Mouse (Mus musculus) midbrain, embryonic 13.5 days (tissue): ENCODE results near the gene Chn2. TPM values are rescaled to one million over a fixed set of nuclear protein-coding genes. Genes with fewer than 3 reads are reported as not detected.

Experiments used
- ATAC-seq: fragments of 200-750 bp; cut with Nextera tagmentation; 2 replicates; pipeline ENCODE4 v1.8.0; 2017; ENCODE audit warnings: mild to moderate bottlenecking, moderate TSS enrichment, moderate library complexity
- H3K27ac ChIP-seq: fragments of 300-500 bp; sonication (generic); 2 replicates; pipeline ENCODE4 v1.5.1; 2015; ENCODE audit warnings: inconsistent platforms, mild to moderate bottlenecking, moderate library complexity
- H3K27me3 ChIP-seq: fragments of 300-500 bp; sonication (generic); 2 replicates; pipeline ENCODE4 v1.6.1; 2015; ENCODE audit warnings: mild to moderate bottlenecking, inconsistent platforms
- H3K36me3 ChIP-seq: fragments of 300-500 bp; sonication (generic); 2 replicates; pipeline ENCODE4 v1.6.1; 2015; ENCODE audit warnings: mild to moderate bottlenecking, inconsistent platforms
- H3K4me1 ChIP-seq: fragments of 300-500 bp; sonication (generic); replicated peaks from 2 replicates; pipeline ENCODE4 v1.6.1; 2015; ENCODE audit warnings: inconsistent platforms
- H3K4me2 ChIP-seq: fragments of 300-500 bp; sonication (generic); replicated peaks from 2 replicates; pipeline ENCODE4 v1.6.1; 2015; ENCODE audit warnings: moderate library complexity, mild to moderate bottlenecking, inconsistent platforms
- H3K4me3 ChIP-seq: fragments of 300-500 bp; sonication (generic); replicated peaks from 2 replicates; pipeline ENCODE4 v1.5.1; 2015; ENCODE audit warnings: mild to moderate bottlenecking, inconsistent platforms
- H3K9ac ChIP-seq: fragments of 300-500 bp; sonication (generic); replicated peaks from 2 replicates; pipeline ENCODE4 v1.6.1; 2015; ENCODE audit warnings: mild to moderate bottlenecking, inconsistent platforms
- H3K9me3 ChIP-seq: fragments of 300-500 bp; sonication (generic); 2 replicates; pipeline ENCODE4 v1.6.1; 2016; ENCODE audit warnings: mild to moderate bottlenecking, inconsistent platforms
- WGBS: fragments of 180-500 bp; shearing (Covaris S2); methylation state at CpG from one replicate; pipeline ENCODE4 v1.1.7; 2015; 5-methylcytosine and 5-hydroxymethylcytosine counted together
- polyA plus RNA-seq: library from polyadenylated mRNA; unstranded; fragments of >200 nt; fragmentation: Nextera tagmentation; extraction: Ambion mirVana; gene quantifications from 2 replicates; pipeline ENCODE4 v1.2.1, GENCODE M21; 2015

Gene Chn2
- polyA plus RNA-seq, 1 experiment from 2014 or later = 28.8 TPM

DNA sequence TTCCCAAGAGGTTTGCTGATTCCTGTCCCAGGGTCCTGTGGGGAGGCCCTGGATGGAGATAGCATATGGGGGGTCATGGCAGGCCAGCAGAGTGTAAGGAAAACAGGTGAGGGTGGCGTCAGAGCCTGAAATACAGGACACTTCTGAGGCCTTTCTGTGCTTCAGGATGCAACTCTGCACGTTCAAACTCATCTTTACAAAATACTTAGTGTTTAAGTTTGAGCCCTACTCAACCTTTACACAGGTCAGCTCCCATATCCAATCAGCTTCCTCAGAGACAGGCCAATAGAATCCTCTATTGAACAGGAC, 104.3 kb downstream of the Chn2 start:
- WGBS = 76% methylated on average over 2 of the region's 2 CpGs
- no peak overlapping the region for H3K4me3 ChIP-seq
- H3K36me3 ChIP-seq = no peaks in the 10 kb centered on the region
- H3K27ac ChIP-seq = no peak overlapping the region
- H3K27me3 ChIP-seq = no peaks in the 10 kb centered on the region
- H3K4me1 ChIP-seq = peaks cover 16% of the 10 kb centered on the region
- H3K4me2 ChIP-seq = no peak overlapping the region
- H3K9ac ChIP-seq = no peak overlapping the region
- no peak for ATAC-seq
- no peaks in the 10 kb centered on the region for H3K9me3 ChIP-seq

DNA sequence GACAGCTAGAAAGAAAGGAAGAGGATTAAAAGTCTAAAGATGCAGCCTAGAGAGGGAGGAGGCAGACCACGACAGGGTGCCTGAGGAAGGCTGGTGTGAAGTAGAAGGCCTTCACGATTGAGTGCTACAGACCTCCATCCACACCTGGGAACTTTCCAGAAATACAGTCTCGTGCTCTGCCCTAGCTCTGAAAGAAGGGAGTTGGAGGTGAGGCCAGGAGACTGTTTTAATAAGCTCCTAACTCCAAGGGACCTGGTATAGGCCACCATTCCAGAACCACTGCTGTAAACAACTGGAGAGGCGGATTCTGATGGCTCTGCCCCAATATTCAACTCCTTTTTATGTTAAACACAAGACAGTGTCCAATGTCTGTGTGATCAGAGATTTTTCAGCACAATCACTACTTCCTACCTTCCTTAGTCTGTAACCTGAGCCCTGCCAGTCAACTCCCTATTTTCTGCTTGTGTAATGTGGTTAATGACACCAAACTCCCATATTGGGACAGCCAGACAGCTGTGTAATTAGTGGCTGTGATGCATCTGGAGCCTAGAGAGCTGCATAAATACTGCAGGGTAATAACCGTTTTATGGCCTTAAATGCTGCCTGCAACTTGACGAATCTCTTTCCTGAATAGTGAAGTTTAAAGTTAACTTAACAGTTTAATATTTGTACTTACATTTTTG, 109.6 kb downstream of the Chn2 start:
- peaks cover 9% of the 10 kb centered on the region for H3K4me1 ChIP-seq
- no peaks in the 10 kb centered on the region for H3K36me3 ChIP-seq
- H3K4me2 ChIP-seq = no peak overlapping the region
- no peak overlapping the region for H3K9ac ChIP-seq
- no peaks in the 10 kb centered on the region for H3K9me3 ChIP-seq
- 65% methylated on average over 6 of the region's 6 CpGs for WGBS
- ATAC-seq = no peak
- H3K27ac ChIP-seq = no peak overlapping the region
- H3K27me3 ChIP-seq = no peaks in the 10 kb centered on the region
- no peak overlapping the region for H3K4me3 ChIP-seq

DNA sequence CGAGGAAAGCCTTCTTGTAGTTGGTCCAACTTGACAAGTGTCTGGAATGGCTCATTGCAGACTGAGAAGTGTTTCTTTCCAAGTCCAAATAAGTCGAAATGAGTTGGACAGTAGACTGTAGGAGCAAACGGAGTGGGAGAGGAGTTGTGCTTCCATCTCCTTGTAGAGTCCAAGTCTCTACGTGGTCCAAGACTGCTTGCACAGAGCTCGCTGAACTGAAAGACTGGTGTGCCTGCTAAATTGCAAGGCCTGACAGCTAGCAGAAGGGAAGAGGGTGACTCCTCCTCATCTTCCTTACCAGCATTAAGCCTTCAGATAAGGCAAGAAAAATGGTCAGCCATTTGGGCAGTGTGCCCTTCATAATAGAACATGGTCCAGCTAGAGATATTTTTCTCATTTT, 111.5 kb downstream of the Chn2 start:
- Histone ChIP-seq H3K9me3 (no peaks in the 10 kb centered on the region), H3K27ac (no peak overlapping the region), H3K36me3 (no peaks in the 10 kb centered on the region), H3K4me2 (no peak overlapping the region), H3K4me3 (no peak overlapping the region), H3K27me3 (no peaks in the 10 kb centered on the region), H3K4me1 (peaks cover 9% of the 10 kb centered on the region), H3K9ac (no peak overlapping the region)
- no peak for ATAC-seq
- 88% methylated on average over 5 of the region's 5 CpGs for WGBS

DNA sequence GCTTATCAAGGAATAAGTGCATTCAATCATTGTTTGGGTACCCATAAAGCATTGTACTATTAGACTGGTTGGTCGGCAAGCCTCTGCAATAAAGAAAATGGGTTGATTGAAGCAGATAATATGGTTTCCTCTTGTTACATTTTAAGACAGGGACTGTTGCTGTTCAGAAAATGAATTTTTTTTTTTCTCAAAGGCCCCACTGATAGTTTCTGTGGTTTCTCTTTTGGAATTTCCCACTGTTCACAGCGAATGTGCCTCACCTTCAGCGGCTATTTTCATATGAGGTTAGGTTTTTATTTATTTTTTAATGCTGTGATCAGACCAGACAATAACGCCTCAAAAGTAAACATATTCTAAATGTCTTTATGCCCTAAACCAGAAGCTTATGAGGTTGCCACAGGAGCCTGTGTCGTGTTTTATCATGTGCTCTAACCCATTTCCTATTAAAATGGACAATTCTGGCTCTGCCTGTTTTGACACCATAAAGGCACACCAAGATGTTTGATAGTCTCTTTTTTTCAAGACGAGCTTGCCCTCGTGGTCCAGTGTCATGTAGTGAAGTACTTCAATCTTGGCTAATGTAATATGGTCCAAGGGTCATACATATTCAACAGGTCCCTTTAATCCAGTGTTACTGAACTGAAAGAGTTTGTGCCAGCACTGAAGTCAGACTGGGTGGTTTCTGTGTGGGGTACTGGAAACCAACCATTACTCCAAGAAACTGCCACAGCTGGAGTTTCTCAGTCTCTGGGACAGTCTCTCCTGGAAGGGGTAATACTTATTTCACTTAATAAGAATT, 112.3 kb downstream of the Chn2 start:
- peaks cover 9% of the 10 kb centered on the region for H3K4me1 ChIP-seq

DNA sequence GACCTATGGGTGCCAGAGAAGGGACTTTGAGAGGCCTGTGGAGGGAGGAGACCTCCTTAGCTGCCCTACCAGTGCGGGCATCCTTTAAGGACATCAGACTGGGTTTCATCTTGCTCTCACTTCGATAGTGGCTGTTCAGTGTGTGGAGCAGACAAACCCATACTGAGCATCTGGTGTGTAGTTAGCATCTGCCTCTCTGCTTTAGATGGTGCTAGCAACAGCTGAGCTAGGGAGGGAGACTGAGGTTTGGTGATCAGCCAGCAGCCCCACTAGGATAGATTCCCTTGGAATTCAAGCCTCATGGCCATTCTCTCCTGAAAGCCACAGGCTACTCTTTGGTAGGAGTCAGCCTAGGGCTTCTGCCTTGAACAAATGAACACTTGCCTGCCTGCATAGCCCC, 117.7 kb downstream of the Chn2 start:
- H3K4me2 ChIP-seq = no peak overlapping the region
- 0 out of 2 replicates have a peak, but pooled peaks cover 3% of the 10 kb centered on the region for H3K4me1 ChIP-seq
- no peak overlapping the region for H3K27ac ChIP-seq
- H3K9me3 ChIP-seq = no peaks in the 10 kb centered on the region
- no peak overlapping the region for H3K4me3 ChIP-seq
- WGBS = 94% methylated on average over 2 of the region's 2 CpGs
- no peaks in the 10 kb centered on the region for H3K27me3 ChIP-seq
- H3K36me3 ChIP-seq = no peaks in the 10 kb centered on the region
- ATAC-seq = no peak
- no peak overlapping the region for H3K9ac ChIP-seq

More for the DNA sequence above, 112.3 kb downstream of the Chn2 start:
- Histone ChIP-seq H3K4me3 (no peak overlapping the region), H3K9me3 (no peaks in the 10 kb centered on the region), H3K4me2 (no peak overlapping the region), H3K27me3 (no peaks in the 10 kb centered on the region), H3K9ac (no peak overlapping the region), H3K36me3 (no peaks in the 10 kb centered on the region), H3K27ac (no peak overlapping the region)
- 66% methylated on average over 7 of the region's 7 CpGs for WGBS
- no peak for ATAC-seq

DNA sequence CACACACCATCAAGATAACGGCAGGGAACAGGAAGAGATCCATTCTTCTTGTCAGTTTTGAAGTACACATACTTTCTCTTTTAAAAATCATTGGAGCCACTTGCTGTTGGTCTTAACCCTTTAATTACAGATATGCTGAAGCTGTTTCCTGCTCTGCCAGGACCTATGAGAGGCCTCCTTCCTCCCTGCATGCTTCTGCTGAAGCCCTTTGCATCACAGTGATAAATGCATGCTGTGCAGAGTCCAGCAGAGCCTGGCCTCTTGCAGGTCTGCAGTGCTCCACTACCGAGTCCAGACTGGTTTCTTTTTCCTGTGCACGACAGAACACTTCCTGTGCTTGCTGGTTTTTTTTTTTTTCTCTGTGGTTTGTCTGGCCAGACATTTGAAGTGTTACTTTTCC, 119.0 kb downstream of the Chn2 start:
- no peaks in the 10 kb centered on the region for H3K27me3 ChIP-seq
- H3K9me3 ChIP-seq = no peaks in the 10 kb centered on the region
- H3K27ac ChIP-seq = no peak overlapping the region
- no peak overlapping the region for H3K4me3 ChIP-seq
- no peak overlapping the region for H3K9ac ChIP-seq
- H3K36me3 ChIP-seq = no peaks in the 10 kb centered on the region
- 63% methylated on average over 3 of the region's 3 CpGs for WGBS
- ATAC-seq = no peak
- H3K4me1 ChIP-seq = 0 out of 2 replicates have a peak, but pooled peaks cover 3% of the 10 kb centered on the region
- no peak overlapping the region for H3K4me2 ChIP-seq

DNA sequence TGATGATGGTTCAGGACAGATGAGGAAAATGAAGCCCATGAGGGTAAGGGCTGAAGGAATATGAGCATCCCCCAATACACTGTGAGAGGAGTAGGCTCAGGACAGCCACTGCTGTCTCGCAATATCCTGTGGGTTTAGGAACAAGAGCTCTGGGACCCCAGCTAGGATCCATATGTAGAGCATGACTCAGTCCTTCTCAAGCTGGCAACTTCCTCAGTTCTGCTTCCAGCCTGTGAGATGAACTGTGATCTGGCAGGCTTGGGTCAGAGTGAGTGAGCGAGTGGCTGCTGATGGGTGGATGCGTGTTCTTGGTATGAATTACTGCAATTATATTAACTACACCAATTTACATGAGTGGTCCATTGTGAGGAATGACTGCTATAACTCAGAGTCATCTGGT, 121.3 kb downstream of the Chn2 start:
- no peak overlapping the region for H3K4me2 ChIP-seq
- no peaks in the 10 kb centered on the region for H3K27me3 ChIP-seq
- 0 out of 2 replicates have a peak, but pooled peaks cover 3% of the 10 kb centered on the region for H3K4me1 ChIP-seq
- no peaks in the 10 kb centered on the region for H3K9me3 ChIP-seq
- no peak overlapping the region for H3K9ac ChIP-seq
- H3K36me3 ChIP-seq = no peaks in the 10 kb centered on the region
- no peak overlapping the region for H3K4me3 ChIP-seq
- no peak overlapping the region for H3K27ac ChIP-seq
- WGBS = 93% methylated on average over 3 of the region's 3 CpGs
- ATAC-seq = no peak

DNA sequence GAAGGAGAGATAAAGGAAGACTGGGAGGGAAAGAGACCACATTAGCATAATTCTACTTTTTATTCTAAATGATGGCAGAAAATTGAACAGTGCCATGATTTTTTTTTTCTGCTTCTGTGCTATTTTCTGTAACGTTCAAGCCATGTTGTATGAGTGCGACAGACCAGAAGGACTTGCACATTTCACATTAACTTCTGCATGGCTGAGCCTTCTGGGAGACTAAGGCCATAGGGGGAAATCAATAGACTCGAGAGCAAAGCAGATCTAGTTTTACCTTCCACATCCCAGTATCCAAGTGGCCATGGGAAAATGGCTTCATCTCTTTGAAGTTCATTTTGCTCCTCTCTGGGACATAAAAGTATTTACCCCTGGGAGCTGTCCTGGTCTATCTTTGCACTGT, 121.9 kb downstream of the Chn2 start:
- Histone ChIP-seq H3K36me3 (no peaks in the 10 kb centered on the region), H3K4me2 (no peak overlapping the region), H3K9ac (no peak overlapping the region), H3K27me3 (no peaks in the 10 kb centered on the region), H3K4me1 (0 out of 2 replicates have a peak, but pooled peaks cover 3% of the 10 kb centered on the region), H3K9me3 (no peaks in the 10 kb centered on the region), H3K4me3 (no peak overlapping the region), H3K27ac (no peak overlapping the region)
- ATAC-seq = no peak
- 60% methylated on average over 3 of the region's 3 CpGs for WGBS

DNA sequence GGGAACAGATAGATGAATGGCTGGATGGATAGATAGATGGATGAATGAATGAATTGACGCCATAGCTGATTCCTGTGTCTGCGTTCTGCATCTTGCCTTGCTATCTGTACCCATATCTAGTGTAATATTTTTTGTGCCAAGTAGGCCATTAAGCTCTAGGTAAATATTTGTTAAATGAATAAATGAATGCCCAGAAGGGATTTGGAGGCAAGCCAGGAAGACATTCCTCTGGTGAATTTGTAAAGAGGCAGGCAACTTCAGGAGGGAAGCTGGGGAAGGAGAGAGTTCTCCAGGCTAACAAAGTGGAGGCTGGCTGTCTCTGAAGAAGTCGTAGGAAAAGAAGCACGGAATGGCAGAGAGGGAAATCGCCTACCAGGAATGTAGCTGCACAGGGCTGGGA, 123.0 kb downstream of the Chn2 start:
- H3K9me3 ChIP-seq = no peaks in the 10 kb centered on the region
- no peak for ATAC-seq
- no peak overlapping the region for H3K4me2 ChIP-seq
- H3K4me1 ChIP-seq = 0 out of 2 replicates have a peak, but pooled peaks cover 3% of the 10 kb centered on the region
- no peak overlapping the region for H3K4me3 ChIP-seq
- no peaks in the 10 kb centered on the region for H3K27me3 ChIP-seq
- WGBS = 87% methylated on average over 5 of the region's 5 CpGs
- H3K27ac ChIP-seq = no peak overlapping the region
- H3K36me3 ChIP-seq = no peaks in the 10 kb centered on the region
- H3K9ac ChIP-seq = no peak overlapping the region

DNA sequence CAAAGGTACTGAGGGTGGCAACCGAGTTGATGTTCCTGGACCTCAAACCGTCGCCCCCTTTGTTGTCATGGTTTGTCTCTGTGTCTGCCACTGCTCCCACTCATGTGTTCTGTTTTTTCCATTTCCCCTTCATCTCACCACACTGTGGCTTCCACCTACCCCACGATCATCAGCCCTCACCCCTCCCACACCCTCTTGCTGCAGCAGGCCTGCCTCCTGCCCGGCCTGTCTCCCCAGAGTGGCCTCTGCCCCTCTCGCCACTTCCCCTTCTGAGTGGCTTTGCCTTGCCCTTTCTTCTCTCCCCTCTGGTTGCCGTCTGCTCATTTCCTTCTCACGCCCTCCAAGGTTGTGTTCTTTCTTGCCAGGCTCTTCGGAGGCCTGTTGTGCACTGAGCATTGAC, 123.4 kb downstream of the Chn2 start:
- Histone ChIP-seq H3K36me3 (no peaks in the 10 kb centered on the region), H3K27me3 (no peaks in the 10 kb centered on the region), H3K27ac (no peak overlapping the region), H3K4me1 (0 out of 2 replicates have a peak, but pooled peaks cover 3% of the 10 kb centered on the region), H3K4me3 (no peak overlapping the region), H3K9me3 (no peaks in the 10 kb centered on the region), H3K4me2 (no peak overlapping the region), H3K9ac (no peak overlapping the region)
- ATAC-seq = no peak
- WGBS = 85% methylated on average over 9 of the region's 9 CpGs

DNA sequence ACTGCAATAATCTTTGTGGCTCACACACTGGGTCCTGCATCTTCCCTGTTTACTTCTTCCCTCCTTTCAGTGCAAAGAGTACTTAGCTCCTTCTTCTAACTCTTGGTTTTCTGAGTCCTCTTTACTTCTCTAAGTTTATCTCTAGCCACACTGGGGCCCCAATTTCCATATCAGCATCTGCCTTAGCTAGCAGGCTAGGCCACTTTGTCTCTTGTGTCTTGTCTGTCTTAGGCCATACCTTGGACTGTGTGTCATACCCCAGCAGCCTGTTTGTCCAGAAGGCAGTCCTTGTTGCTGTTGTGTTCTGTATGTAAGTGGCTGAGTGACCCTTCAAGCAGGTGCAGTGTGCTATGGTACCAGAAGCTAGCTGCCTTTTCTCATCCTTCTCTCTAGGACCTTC, 124.3 kb downstream of the Chn2 start:
- Histone ChIP-seq H3K4me3 (no peak overlapping the region), H3K4me1 (0 out of 2 replicates have a peak, but pooled peaks cover 3% of the 10 kb centered on the region), H3K9me3 (no peaks in the 10 kb centered on the region), H3K9ac (no peak overlapping the region), H3K27me3 (no peaks in the 10 kb centered on the region), H3K4me2 (no peak overlapping the region), H3K36me3 (no peaks in the 10 kb centered on the region), H3K27ac (no peak overlapping the region)
- ATAC-seq = no peak

DNA sequence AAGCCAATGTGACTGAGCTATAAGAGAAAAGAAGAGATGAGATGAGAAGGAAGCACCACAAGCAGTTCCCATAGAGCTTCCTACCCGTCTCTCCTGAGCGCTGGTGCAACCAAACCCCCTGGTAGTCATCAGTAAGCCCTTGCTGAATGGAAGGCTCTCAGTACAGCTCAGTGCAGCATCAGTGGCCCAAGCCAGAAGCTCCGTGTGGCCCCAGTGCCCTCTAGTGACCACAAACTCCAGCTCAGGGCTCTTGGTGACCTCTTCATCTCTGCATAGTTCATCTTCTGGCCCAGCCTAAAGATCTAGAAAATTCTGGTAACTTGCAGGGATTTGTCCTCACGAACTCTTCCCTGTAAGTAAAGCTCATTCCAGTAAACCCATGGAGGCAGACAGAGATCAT, 125.4 kb downstream of the Chn2 start:
- Histone ChIP-seq H3K4me1 (0 out of 2 replicates have a peak, but pooled peaks cover 3% of the 10 kb centered on the region), H3K9ac (no peak overlapping the region), H3K27me3 (no peaks in the 10 kb centered on the region), H3K36me3 (no peaks in the 10 kb centered on the region), H3K4me2 (no peak overlapping the region), H3K4me3 (no peak overlapping the region), H3K9me3 (no peaks in the 10 kb centered on the region), H3K27ac (no peak overlapping the region)
- WGBS = 33% methylated on average over 4 of the region's 4 CpGs
- ATAC-seq = no peak
